Mouse (Mus musculus) neural tube, embryonic 14.5 days (tissue): Measurements from ENCODE around the gene Serbp1. TPM values are rescaled to one million over a fixed set of nuclear protein-coding genes. Genes with fewer than 3 reads are reported as not detected.

Experiments
- ATAC-seq: fragments of 200-750 bp; cut with Nextera tagmentation; 2 replicates; pipeline ENCODE4 v1.8.0; 2017; ENCODE audit warnings: low read depth, mild to moderate bottlenecking, moderate TSS enrichment, moderate library complexity
- H3K27ac ChIP-seq: fragments of 300-500 bp; sonication (generic); 2 replicates; pipeline ENCODE4 v1.5.1; 2014; ENCODE audit warnings: low read depth, mild to moderate bottlenecking, control low read depth, low read length, moderate library complexity, mixed read lengths
- H3K27me3 ChIP-seq: fragments of 300-500 bp; sonication (generic); 2 replicates; pipeline ENCODE4 v1.6.1; 2014; ENCODE audit warnings: low read length; ENCODE audit not compliant: control insufficient read depth, insufficient read depth
- H3K36me3 ChIP-seq: fragments of 300-500 bp; sonication (generic); 2 replicates; pipeline ENCODE4 v1.6.1; 2014; ENCODE audit warnings: low read length, mixed read lengths; ENCODE audit not compliant: control insufficient read depth, insufficient read depth
- H3K4me1 ChIP-seq: fragments of 300-500 bp; sonication (generic); 2 replicates; pipeline ENCODE4 v1.6.1; 2014; ENCODE audit warnings: low read length; ENCODE audit not compliant: control insufficient read depth, insufficient read depth
- H3K4me2 ChIP-seq: fragments of 300-500 bp; sonication (generic); 2 replicates; pipeline ENCODE4 v1.6.1; 2014; ENCODE audit warnings: mild to moderate bottlenecking, low read depth, low read length, control low read depth
- H3K4me3 ChIP-seq: fragments of 300-500 bp; sonication (generic); 2 replicates; pipeline ENCODE4 v1.5.1; 2014; ENCODE audit warnings: low read depth, low read length, control low read depth, mixed read lengths
- H3K9ac ChIP-seq: fragments of 300-500 bp; sonication (generic); replicated peaks from 2 replicates; pipeline ENCODE4 v1.6.1; 2014; ENCODE audit warnings: low read depth, mild to moderate bottlenecking, control low read depth, low read length, mixed read lengths
- H3K9me3 ChIP-seq: fragments of 300-500 bp; sonication (generic); 2 replicates; pipeline ENCODE4 v1.6.1; 2016; ENCODE audit warnings: low read length; ENCODE audit not compliant: control insufficient read depth
- whole genome bisulfite sequencing: fragments of 180-500 bp; shearing (Covaris S2); extraction: QIAGEN DNeasy Blood & Tissue Kit; methylation state at CpG from one replicate; pipeline ENCODE4 v1.1.7; 2014; 5-methylcytosine and 5-hydroxymethylcytosine counted together
- polyA plus RNA-seq: library from polyadenylated mRNA; unstranded; fragments of >200 nt; fragmentation: Nextera tagmentation; extraction: Ambion mirVana; gene quantifications from 2 replicates; pipeline ENCODE4 v1.2.1, GENCODE M21; 2014

Serbp1 gene
- polyA plus RNA-seq, 1 experiment from 2014 or later = 305 TPM

DNA sequence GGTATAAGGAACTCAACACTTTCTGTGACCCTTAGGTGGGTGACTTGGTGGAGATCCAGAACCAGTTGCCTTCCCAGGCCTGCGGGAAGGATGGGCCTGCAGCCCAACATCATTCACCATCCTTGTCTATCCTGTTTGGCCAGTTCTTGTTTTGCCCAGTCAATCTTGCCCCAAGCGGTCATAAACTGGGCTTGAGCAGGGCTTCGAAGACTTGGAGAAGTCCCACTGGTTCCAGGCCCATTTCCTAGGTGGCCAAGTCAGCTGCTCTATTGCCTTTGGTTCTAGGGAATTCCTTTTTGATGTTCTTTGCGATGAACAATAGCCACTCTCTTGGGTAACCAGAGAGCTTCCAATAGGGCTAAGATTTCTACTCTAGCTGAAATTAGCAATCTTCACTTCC lies 13.1 kb downstream of the Serbp1 start:
- H3K27me3 ChIP-seq = no peaks in the 10 kb centered on the region
- H3K9me3 ChIP-seq = no peaks in the 10 kb centered on the region
- no peak overlapping the region for H3K4me2 ChIP-seq
- H3K4me3 ChIP-seq = no peak overlapping the region
- 95% methylated on average over 4 of the region's 4 CpGs for WGBS
- H3K27ac ChIP-seq = no peak overlapping the region
- no peaks in the 10 kb centered on the region for H3K36me3 ChIP-seq
- no peak for ATAC-seq
- no peak overlapping the region for H3K9ac ChIP-seq
- H3K4me1 ChIP-seq = no peaks in the 10 kb centered on the region

DNA sequence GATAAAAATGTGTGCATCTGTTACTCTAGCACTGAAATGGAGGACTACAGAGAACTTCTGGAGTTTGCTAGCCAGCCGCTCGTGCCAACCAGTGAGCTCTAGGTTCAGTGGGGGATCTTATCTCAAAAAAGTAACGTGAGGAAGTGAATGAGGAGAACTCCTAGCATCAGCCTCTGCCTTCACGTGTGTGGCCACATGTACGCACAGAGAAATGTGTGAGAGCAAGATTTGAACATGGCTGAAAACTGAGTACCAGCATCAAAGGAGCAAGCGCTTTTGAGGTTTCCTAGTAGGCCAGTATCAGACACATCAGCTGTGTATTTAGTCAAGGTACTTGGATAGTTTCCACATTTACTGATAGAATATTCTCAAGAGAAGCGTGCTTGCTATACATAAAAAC lies 27.0 kb downstream of the Serbp1 start:
- H3K27me3 ChIP-seq = no peaks in the 10 kb centered on the region; the same call in 1 of the 2 replicates
- WGBS = 94% methylated on average over 7 of the region's 7 CpGs
- H3K4me3 ChIP-seq = no peak overlapping the region
- no peaks in the 10 kb centered on the region for H3K36me3 ChIP-seq
- H3K4me1 ChIP-seq = peaks cover 11% of the 10 kb centered on the region
- no peaks in the 10 kb centered on the region for H3K9me3 ChIP-seq
- no peak for ATAC-seq
- H3K4me2 ChIP-seq = no peak overlapping the region
- H3K27ac ChIP-seq = no peak overlapping the region
- H3K9ac ChIP-seq = no peak overlapping the region

DNA sequence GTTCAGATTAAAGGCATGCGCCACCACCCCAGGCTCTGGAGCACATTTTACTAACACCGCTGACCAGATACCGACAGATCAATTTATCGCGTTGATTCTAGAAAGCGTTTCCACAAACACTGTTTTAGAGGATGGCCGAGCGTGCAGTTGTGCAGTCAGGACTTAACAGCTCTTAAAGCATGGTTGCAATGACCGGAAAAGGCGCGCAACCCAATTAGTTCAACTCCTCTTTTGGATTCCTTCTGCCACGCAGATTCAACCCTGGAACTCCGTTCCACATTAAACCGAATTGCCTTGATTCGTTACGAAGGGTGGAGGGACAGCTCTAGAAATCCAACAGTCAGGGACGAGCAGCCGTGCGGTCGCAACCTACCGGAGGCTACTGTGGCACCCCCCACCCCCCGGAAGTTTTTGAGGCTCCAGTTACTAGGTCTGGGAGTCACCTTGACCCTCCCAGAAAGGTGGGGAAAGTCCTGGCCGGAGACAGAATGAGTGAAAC lies 28.2 kb downstream of the Serbp1 start:
- peak overlapping the region; percentile 52 for H3K4me2 ChIP-seq
- WGBS = under 1% methylated on average over 23 of the region's 23 CpGs
- no peak; the same call in 1 of the 2 replicates for ATAC-seq
- H3K27me3 ChIP-seq = no peaks in the 10 kb centered on the region; the same call in 1 of the 2 replicates
- H3K36me3 ChIP-seq = no peaks in the 10 kb centered on the region
- peak overlapping the region; percentile 99 for H3K4me3 ChIP-seq
- H3K27ac ChIP-seq = no peak overlapping the region
- H3K9me3 ChIP-seq = no peaks in the 10 kb centered on the region
- H3K9ac ChIP-seq = no peak overlapping the region; the same call in 1 of the 2 replicates
- peaks cover 13% of the 10 kb centered on the region for H3K4me1 ChIP-seq

DNA sequence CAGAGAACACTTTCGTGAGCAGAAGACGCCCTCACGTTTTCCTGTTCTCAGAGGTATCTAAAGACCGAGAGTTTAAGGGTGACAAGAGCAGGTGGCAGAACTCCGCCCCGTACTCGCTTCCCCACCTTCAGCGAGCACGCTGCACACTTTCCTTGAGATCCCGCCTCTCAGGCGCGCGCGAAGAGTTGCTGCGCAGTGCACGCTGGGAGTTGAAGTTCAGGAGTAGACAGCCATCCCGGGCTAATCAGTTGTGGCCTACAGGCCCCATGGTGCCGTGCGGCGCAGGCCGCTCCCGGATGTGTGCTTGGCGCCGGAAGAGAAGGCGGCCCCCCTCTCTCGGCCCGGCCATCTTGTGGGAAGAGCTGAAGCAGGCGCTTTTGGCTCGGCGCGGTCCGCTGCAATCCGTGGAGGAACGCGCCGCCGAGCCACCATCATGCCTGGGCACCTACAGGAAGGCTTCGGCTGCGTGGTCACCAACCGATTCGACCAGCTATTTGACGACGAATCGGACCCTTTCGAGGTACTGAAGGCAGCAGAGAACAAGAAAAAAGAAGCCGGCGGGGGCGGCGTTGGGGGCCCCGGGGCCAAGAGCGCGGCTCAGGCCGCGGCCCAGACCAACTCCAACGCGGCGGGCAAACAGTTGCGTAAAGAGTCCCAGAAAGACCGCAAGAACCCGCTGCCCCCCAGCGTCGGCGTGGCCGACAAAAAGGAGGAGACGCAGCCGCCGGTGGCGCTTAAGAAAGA lies 28.9 kb downstream of the Serbp1 start:
- peak overlapping the region; percentile 90 for H3K4me2 ChIP-seq
- peak overlapping the region; percentile 99 for H3K4me3 ChIP-seq
- peak overlapping the region; percentile 90 for H3K9ac ChIP-seq
- H3K27ac ChIP-seq = peak overlapping the region; percentile 81
- H3K27me3 ChIP-seq = no peaks in the 10 kb centered on the region; the same call in 1 of the 2 replicates
- peaks cover 5% of the 10 kb centered on the region; the same call in 1 of the 2 replicates for H3K36me3 ChIP-seq
- peaks cover 13% of the 10 kb centered on the region for H3K4me1 ChIP-seq
- under 1% methylated on average over 67 of the region's 68 CpGs for WGBS
- ATAC-seq = peak; percentile 100
- H3K9me3 ChIP-seq = no peaks in the 10 kb centered on the region

DNA sequence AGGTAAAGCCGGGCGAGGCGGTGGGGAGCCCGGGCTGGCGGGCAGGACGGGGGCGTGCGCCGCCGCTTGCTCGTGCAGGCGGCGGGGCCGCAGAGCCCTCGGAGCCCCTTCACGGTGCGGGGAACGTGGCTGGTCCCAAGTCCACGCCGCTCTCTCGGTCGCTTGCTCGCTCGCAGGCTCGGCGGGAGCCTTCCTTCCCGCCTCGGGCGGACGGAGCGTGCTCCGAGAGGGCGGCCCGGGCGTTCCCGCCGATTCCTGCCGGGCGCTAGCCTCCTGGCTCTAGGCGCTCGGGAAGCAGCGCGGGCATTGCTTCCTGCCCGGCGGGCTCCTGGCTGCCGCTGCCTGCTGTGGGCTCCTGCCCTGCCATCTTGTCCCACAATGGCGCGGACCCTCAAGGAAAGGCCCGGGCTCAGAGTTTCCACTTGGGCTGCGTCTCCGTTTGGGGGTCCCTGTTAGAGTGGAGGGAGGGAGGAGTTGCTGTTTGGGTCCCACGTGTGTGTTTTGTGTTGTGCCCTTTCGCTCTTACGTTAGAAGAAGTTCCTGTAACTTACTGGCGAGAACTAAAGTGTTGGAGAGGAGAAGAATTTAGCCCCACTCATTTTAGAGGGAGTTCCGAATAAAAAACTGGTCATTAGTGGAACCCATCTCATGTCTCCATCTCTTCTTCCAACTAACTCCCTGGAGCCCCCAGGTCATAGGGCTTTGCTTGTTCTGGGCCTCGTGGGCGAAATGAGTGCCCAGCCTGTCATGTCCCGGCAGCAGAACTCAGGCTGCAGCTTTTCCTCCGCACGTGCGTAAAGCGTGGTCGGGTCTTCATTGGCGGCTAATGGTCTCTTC lies 29.6 kb downstream of the Serbp1 start:
- Histone ChIP-seq H3K36me3 (peaks cover 8% of the 10 kb centered on the region; the same call in 1 of the 2 replicates), H3K27ac (peak overlapping the region; percentile 81), H3K4me2 (peak overlapping the region; percentile 90), H3K9me3 (no peaks in the 10 kb centered on the region), H3K4me3 (peak overlapping the region; percentile 99), H3K27me3 (no peaks in the 10 kb centered on the region; the same call in 1 of the 2 replicates), H3K4me1 (peaks cover 13% of the 10 kb centered on the region), H3K9ac (peak overlapping the region; percentile 90)
- peak; percentile 61 for ATAC-seq
- under 1% methylated on average over 63 of the region's 65 CpGs for WGBS

DNA sequence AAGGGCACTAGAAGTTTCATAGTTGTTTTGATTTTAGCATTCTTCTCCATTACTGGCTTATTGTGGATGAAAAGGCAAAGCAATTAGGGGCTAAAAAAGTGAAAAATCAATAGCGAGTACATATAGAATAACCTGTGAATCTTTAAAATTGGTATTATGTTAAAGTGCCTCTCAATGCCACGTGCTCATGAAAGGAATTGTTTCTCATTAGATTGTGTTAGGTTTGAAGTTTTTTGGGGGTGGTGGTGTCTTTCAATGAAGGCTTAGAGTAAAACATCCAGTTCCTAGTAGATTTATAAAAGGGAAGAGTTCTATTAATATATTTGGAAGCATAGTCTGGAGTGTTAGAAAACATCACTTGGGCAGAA lies 30.3 kb downstream of the Serbp1 start:
- Histone ChIP-seq H3K4me3 (peak overlapping the region; percentile 99), H3K4me2 (peak overlapping the region; percentile 90), H3K9ac (peak overlapping the region; percentile 90), H3K27me3 (no peaks in the 10 kb centered on the region; the same call in 1 of the 2 replicates), H3K36me3 (peaks cover 12% of the 10 kb centered on the region; the same call in 1 of the 2 replicates), H3K4me1 (peaks cover 13% of the 10 kb centered on the region), H3K9me3 (no peaks in the 10 kb centered on the region), H3K27ac (no peak overlapping the region)
- ATAC-seq = no peak
- WGBS = 1% methylated on average over 2 of the region's 2 CpGs

DNA sequence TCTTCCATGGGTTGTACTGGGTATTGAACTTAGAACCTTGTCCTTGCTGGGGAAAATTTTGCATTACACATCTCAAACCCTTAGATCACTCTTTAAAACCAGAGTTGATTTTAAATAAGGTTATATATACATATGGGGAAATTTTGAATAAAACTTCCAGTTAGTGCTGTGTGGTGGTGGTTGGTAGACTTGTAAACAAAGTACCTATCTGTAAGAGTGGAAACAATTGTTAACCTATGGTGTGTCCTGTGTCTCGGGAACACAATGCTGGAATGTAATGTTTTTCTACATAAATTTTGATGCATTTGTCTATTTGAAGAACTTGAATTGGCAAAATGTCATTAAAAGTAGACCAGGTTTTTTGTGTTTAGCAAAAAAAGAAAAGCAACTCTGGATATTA lies 31.0 kb downstream of the Serbp1 start:
- Histone ChIP-seq H3K27ac (no peak overlapping the region), H3K4me1 (peaks cover 13% of the 10 kb centered on the region), H3K4me3 (peak overlapping the region; percentile 99), H3K4me2 (peak overlapping the region; percentile 90), H3K9ac (no peak overlapping the region), H3K27me3 (no peaks in the 10 kb centered on the region; the same call in 1 of the 2 replicates), H3K9me3 (no peaks in the 10 kb centered on the region), H3K36me3 (peaks cover 18% of the 10 kb centered on the region)
- 6% methylated on average over 1 of the region's 1 CpGs for WGBS
- ATAC-seq = no peak

DNA sequence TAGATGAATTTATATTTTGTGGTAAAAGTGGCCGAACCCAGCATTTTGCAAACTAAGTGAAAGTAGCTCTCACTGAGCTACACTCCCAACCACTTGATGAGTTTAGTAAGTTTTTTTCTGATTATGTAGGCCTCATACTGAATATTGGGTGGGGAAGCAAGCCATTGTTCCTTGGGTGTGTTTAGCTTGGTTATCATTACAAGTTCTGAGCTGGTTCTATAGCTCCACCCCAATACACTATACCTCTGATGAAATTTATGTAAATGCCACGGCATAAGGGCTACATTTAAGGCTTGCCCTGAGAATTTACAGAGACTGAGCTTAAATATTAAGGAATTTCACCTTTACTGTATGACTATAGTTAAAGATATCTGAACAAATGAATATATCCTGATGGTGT lies 31.5 kb downstream of the Serbp1 start:
- Histone ChIP-seq H3K27ac (no peak overlapping the region), H3K36me3 (peaks cover 18% of the 10 kb centered on the region), H3K9me3 (no peaks in the 10 kb centered on the region), H3K4me1 (peaks cover 13% of the 10 kb centered on the region), H3K9ac (no peak overlapping the region), H3K4me3 (peak overlapping the region; percentile 11; the same call in 1 of the 2 replicates), H3K4me2 (peak overlapping the region; percentile 90), H3K27me3 (no peaks in the 10 kb centered on the region; the same call in 1 of the 2 replicates)
- WGBS = 62% methylated on average over 2 of the region's 2 CpGs
- ATAC-seq = no peak
